Mouse (Mus musculus) urinary bladder, postnatal 36 days (tissue): ENCODE measurements at regions not wholly inside any gene's neighbourhood (a gene's known extent, or its start where the extent isn't known, plus 50 kb on each side); places are given as distances from the start of the nearest gene placed in this dataset.
A peak's percentile ranks its signal among the peaks of the same experiment; 100 is the strongest.

Experiments used
- DNase-seq, 2 experiments: peaks; one replicate each; pipeline ENCODE4 v3.0.0; 2022; ENCODE audit warnings: low spot score in 2 of 2, mixed read lengths in 1 of 2

- DNase-seq = peak; percentile 36 to 65
Observed at GRCm38 (mm10) chr14:72371702-72372277, 119.8 kb downstream of the Gm9195 start.

- DNase-seq = no peak
Observed at GRCm38 (mm10) chr14:72360829-72361520, 130.7 kb downstream of the Gm9195 start.

GRCm38 (mm10) chr14:72360181-72360580 lies 131.5 kb downstream of the Gm9195 start:
- DNase-seq = no peak

GRCm38 (mm10) chr14:72357915-72358314 lies 133.7 kb downstream of the Gm9195 start:
- no peak for DNase-seq

GRCm38 (mm10) chr14:72342181-72342580 lies 149.5 kb downstream of the Gm9195 start:
- DNase-seq = no peak

- no peak for DNase-seq
Observed at GRCm38 (mm10) chr14:72341590-72342154, 150.0 kb downstream of the Gm9195 start.

GRCm38 (mm10) chr14:72338046-72338445 lies 153.6 kb downstream of the Gm9195 start:
- DNase-seq = no peak

GRCm38 (mm10) chr14:72303856-72304255 lies 187.8 kb downstream of the Gm9195 start:
- peak in 1 of 2 experiments; percentile 3 for DNase-seq

GRCm38 (mm10) chr14:72300026-72300425 lies 191.6 kb downstream of the Gm9195 start:
- peak in 1 of 2 experiments; percentile 15 for DNase-seq

- DNase-seq = no peak
Observed at GRCm38 (mm10) chr14:72294631-72295030, 197.0 kb downstream of the Gm9195 start.

- no peak for DNase-seq
Observed at GRCm38 (mm10) chr14:72293677-72294387, 197.8 kb downstream of the Gm9195 start.

- DNase-seq = no peak
Observed at GRCm38 (mm10) chr14:72292656-72293299, 198.9 kb downstream of the Gm9195 start.

- no peak for DNase-seq
Observed at GRCm38 (mm10) chr14:72277309-72277708, 214.3 kb downstream of the Gm9195 start.

GRCm38 (mm10) chr14:72259255-72259654 lies 232.4 kb downstream of the Gm9195 start:
- no peak for DNase-seq

GRCm38 (mm10) chr14:72241872-72242271 lies 249.8 kb downstream of the Gm9195 start:
- DNase-seq = no peak

GRCm38 (mm10) chr14:72240272-72240671 lies 251.4 kb downstream of the Gm9195 start:
- no peak for DNase-seq

GRCm38 (mm10) chr14:72238344-72238743 lies 253.3 kb downstream of the Gm9195 start:
- no peak for DNase-seq

GRCm38 (mm10) chr14:72234234-72235075 lies 257.2 kb downstream of the Gm9195 start:
- no peak for DNase-seq

- no peak for DNase-seq
Observed at GRCm38 (mm10) chr14:72227853-72228252, 263.8 kb downstream of the Gm9195 start.

- DNase-seq = no peak
Observed at GRCm38 (mm10) chr14:72227441-72227840, 264.2 kb downstream of the Gm9195 start.

GRCm38 (mm10) chr14:72226946-72227345 lies 264.7 kb downstream of the Gm9195 start:
- DNase-seq = no peak
